Mouse (Mus musculus) G1E (cell line): ENCODE measurements around the gene Traf3.

Experiments
- CTCF ChIP-seq: IDR thresholded peaks from 2 replicates; pipeline ENCODE4 v1.5.1; 2012; ENCODE audit warnings: low read depth, low read length, inconsistent platforms, mixed read lengths
- GATA1 ChIP-seq: IDR thresholded peaks from 2 replicates; pipeline ENCODE4 v1.6.1; 2012; ENCODE audit warnings: borderline replicate concordance, low read length, inconsistent platforms, mixed read lengths
- POLR2AphosphoS5 ChIP-seq: IDR thresholded peaks from 2 replicates; pipeline ENCODE4 v1.6.1; 2012; ENCODE audit warnings: low read depth, low read length, inconsistent platforms; ENCODE audit not compliant: insufficient replicate concordance
- TAL1 ChIP-seq: conservative IDR thresholded peaks from 2 replicates; pipeline ENCODE4 v1.6.1; 2012; ENCODE audit warnings: low read depth, low read length, inconsistent platforms, mixed read lengths

GRCm38 (mm10) chr12:111218867-111219266 is 52.7 kb downstream of the Traf3 start:
- no peak for TF ChIP-seq CTCF
- TF ChIP-seq GATA1 = no peak
- TF ChIP-seq TAL1 = no peak
- no peak for TF ChIP-seq POLR2AphosphoS5
